ENCODE assay signal across 21 mouse cellular contexts in genomic region chr12:16014679-16015078, GRCm38 (mm10).
DNase-seq lines count a peak whose midpoint lies in the region; TF ChIP-seq lines count a peak whose summit lies in the region.
"Had no signal": no experiment of that assay in that cellular context is flagged by ENCODE, and none has a peak within 500 bp of the region (broad histone marks: within the 10 kb centered on the region; RNA-seq: fewer than 3 reads in every experiment).

No protein-coding gene starts in this region.

- peak; percentile 66 for DNase-seq in heart, adult 11 months
- DNase-seq in heart, adult 18-20 months: no peak
- DNase-seq in induced T-regulatory cell, adult 2 months (ENCODE audit: low read depth): peak; percentile 56
- DNase-seq in thymus, postnatal 36 days: peak; percentile 31 to 42
- DNase-seq in c-Kit-positive CD71-positive TER-119-positive erythroid progenitor cells, embryonic 14.5 days (ENCODE audit: low spot score): no peak
- no peak for DNase-seq in lung, postnatal 14 days
- DNase-seq: cerebellum, adult 18-20 months; cerebellum, postnatal 14 days; heart, postnatal 36 days; kidney, adult 9 months; liver, embryonic 13.5 days; lung, adult 2 months; right cerebral cortex, postnatal 14 days had no signal

- no peak for TF ChIP-seq POLR2A in ES-Bruce4 (IDR thresholded peaks at IDR 0.05; ENCODE audit: insufficient read depth, low read length)

- no peaks in the 10 kb centered on the region for H3K27me3 ChIP-seq in ES-Bruce4 (ENCODE audit: control insufficient read depth, insufficient read depth, low read length, poor library complexity, severe bottlenecking)
- H3K27me3 ChIP-seq: CH12.LX; embryonic facial prominence, embryonic 12.5 days; heart, embryonic 13.5 days; hindbrain, embryonic 15.5 days; limb, embryonic 13.5 days; liver, embryonic 13.5 days; midbrain, embryonic 13.5 days had no signal

- H3K36me3 ChIP-seq in ES-Bruce4 (ENCODE audit: control insufficient read depth, insufficient read depth, low read length, poor library complexity, severe bottlenecking): no peaks in the 10 kb centered on the region
- H3K36me3 ChIP-seq: embryonic facial prominence, embryonic 12.5 days; heart, embryonic 13.5 days; hindbrain, embryonic 15.5 days; limb, embryonic 13.5 days; liver, embryonic 13.5 days; midbrain, embryonic 13.5 days had no signal

- H3K9ac ChIP-seq in ES-Bruce4 (ENCODE audit: low read depth, poor library complexity, severe bottlenecking): peak overlapping the region; percentile 66; the same call in 1 of the 2 replicates
- H3K9ac ChIP-seq: embryonic facial prominence, embryonic 12.5 days; heart, embryonic 13.5 days; hindbrain, embryonic 15.5 days; limb, embryonic 13.5 days; liver, embryonic 13.5 days; midbrain, embryonic 13.5 days had no signal

- peak overlapping the region; percentile 28; the same call in 1 of the 2 replicates for H3K27ac ChIP-seq in ES-Bruce4 (ENCODE audit: insufficient read depth, low read length)
- H3K27ac ChIP-seq: embryonic facial prominence, embryonic 12.5 days; hindbrain, embryonic 15.5 days; limb, embryonic 13.5 days; liver, embryonic 13.5 days; midbrain, embryonic 13.5 days; stomach, postnatal 0 days had no signal

- peaks cover 4% of the 10 kb centered on the region; the same call in 1 of the 2 replicates for H3K9me3 ChIP-seq in ES-Bruce4 (replicated peaks; ENCODE audit: control insufficient read depth, insufficient read depth, low read length, poor library complexity, severe bottlenecking)
- H3K9me3 ChIP-seq: embryonic facial prominence, embryonic 12.5 days; heart, embryonic 13.5 days; hindbrain, embryonic 15.5 days; limb, embryonic 13.5 days; liver, embryonic 13.5 days; midbrain, embryonic 13.5 days had no signal

- 0 out of 2 replicates have a peak overlapping the region, but pooled peaks have one; percentile 33 for H3K4me3 ChIP-seq in ES-Bruce4 (ENCODE audit: low read depth, low read length)
- H3K4me3 ChIP-seq: embryonic facial prominence, embryonic 12.5 days; heart, embryonic 13.5 days; hindbrain, embryonic 15.5 days; limb, embryonic 13.5 days; liver, embryonic 13.5 days; midbrain, embryonic 13.5 days had no signal

- H3K4me1 ChIP-seq in ES-Bruce4 (ENCODE audit: control insufficient read depth, insufficient read depth, low read length): no peaks in the 10 kb centered on the region
- H3K4me1 ChIP-seq: midbrain, embryonic 13.5 days had no signal

- no peak for TF ChIP-seq EP300 in ES-Bruce4 (IDR thresholded peaks at IDR 0.05; ENCODE audit: insufficient read depth, low read depth, low read length)

- no peak for TF ChIP-seq CTCF in ES-Bruce4 (IDR thresholded peaks at IDR 0.05; ENCODE audit: low read depth, low read length)

Comparison
In these comparisons a context has a peak if more than half of its experiments do, and no peak if none do; other contexts are left out.
1. DNase-seq: peak in heart, adult 11 months (single experiment), induced T-regulatory cell, adult 2 months (single experiment) and thymus, postnatal 36 days (2 of 2); none in heart, adult 18-20 months (0 of 2), c-Kit-positive CD71-positive TER-119-positive erythroid progenitor cells, embryonic 14.5 days (single experiment) and lung, postnatal 14 days (single experiment).